Mouse (Mus musculus) embryo, embryonic 11.5 days (tissue): ENCODE measurements around the gene Trdmt1.

Experiments
- DNase-seq: peaks from one replicate; pipeline ENCODE4 v3.0.0-alpha.2; 2012; ENCODE audit warnings: low read depth, low spot score

Trdmt1 gene

DNA sequence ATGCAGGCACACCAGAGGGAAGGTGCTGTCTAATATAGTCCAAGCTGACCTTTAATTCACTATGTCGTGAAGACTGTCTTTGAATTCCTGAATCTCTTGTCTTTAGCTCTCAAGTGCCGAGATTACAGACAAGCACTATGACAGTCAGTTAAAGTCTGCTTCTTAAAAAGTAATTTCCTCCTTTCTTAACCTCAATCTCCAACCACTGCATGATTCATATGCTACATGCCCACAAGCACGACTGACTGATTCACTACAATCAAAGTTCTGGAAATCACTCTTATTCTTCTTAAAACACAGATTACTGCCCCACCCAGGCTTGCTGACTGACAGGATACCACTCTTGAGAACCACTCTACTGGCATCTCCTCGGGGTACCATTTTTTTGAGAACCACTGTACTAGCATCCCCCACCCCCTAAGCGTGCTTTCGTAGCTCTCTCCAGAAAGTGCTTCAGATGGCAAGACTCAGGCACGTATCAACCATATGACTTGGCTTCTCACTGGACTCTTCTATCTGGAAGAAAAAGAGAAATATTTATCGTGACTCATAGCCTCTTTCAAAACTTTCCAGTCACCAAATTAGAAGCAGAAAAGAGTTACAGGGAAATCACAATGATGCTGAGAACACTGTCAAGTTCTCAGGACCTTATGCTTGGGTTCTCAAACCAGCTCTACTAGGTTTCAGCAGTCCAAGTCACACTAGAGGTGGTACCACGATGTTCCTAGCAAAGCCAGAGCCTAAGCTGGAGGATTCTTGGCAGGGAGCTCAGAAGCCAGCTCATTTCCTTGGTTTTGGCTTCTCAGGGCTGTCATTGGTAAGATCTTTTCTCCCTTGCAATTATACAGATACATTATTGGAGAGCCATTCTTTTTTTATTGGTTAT, 12.9 kb upstream of the Trdmt1 start:
- no peak for DNase-seq

GRCm38 (mm10) chr2:13556239-13556638, 11.8 kb upstream of the Trdmt1 start:
- no peak for DNase-seq

DNA sequence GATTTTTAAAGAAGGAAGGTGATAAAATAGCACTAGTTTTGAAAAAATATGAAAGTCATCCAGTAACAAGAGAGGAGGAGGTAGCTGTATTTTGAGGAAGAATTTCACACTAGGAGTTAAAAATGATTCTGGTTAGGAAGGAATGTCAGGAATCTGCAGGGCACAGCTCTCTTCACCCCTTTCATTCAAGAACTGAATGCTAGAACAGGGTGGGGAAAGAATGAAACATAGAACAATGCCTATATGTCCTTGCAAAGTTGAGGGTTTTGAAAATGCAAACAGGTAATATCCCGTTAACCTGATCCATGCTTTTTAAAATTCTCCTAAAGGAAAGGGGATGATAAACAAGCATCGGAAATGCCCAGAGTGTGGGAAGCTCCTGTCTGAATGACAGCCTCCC, 9.5 kb upstream of the Trdmt1 start:
- no peak for DNase-seq

DNA sequence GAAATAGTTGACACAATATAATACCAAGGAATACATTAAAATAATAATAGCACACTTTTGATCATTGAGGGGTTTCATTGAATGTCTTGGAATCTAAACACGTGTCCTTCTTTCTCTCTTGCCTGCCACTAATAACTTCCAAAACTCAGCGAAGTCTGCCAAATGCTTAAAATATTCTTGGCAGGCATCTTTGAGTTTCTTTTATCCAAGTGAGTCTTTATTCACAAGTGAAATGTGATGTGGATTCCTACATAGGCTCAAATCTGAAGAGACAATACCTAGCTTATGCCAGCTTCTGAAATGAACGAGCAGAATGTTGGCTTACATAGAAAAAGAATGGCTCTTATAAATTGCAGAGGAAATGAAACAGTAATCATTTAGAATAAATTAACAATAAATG, 4.3 kb upstream of the Trdmt1 start:
- no peak for DNase-seq

GRCm38 (mm10) chr2:13543519-13544124, 846 bp downstream of the Trdmt1 start:
- no peak for DNase-seq

DNA sequence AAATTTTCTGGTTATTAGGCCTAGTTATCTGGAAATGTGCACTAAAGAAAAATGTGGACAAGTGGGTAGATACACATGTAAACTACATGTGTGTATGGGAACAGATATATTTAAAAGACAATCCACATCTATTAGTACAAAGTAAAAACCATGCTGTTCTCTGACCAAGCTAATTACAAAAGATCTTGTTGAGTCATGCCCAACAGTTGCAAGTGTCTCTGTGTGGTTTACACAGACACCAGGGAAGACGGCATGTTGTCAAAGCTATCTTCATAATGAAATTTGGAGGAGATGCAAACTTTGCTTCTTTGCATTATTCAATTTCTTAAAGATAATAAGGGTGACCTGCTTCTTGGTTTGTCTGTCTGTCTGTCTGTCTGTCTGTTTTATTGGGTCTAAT, 4.6 kb downstream of the Trdmt1 start:
- DNase-seq, result no peak

GRCm38 (mm10) chr2:13538704-13539377, 5.6 kb downstream of the Trdmt1 start:
- no peak for DNase-seq

DNA sequence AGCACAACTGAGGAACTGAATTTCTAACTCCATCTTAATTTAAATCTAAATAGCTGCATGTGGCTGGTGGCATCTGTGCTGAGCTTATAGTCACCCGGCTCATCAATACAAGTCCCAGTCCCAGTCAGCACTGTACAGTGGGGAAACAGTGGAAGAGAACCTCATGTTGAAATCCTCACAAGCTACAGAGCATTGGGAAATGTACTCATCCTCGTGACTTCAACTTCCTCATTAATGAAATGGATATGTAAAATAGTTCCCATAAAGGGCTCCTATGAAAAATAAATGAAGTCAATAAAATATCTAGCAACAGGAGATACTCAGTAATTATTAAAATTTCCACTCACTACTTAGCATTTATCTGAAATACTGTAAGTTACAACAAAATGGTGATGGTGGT, 6.2 kb downstream of the Trdmt1 start:
- no peak for DNase-seq

GRCm38 (mm10) chr2:13537733-13538132, 6.7 kb downstream of the Trdmt1 start:
- no peak for DNase-seq

- DNase-seq, result no peak
Measured at GRCm38 (mm10) chr2:13536747-13537146, 7.7 kb downstream of the Trdmt1 start.

GRCm38 (mm10) chr2:13530639-13531038, 13.8 kb downstream of the Trdmt1 start:
- no peak for DNase-seq

- no peak for DNase-seq
Measured at GRCm38 (mm10) chr2:13529253-13529933, 15.1 kb downstream of the Trdmt1 start.

GRCm38 (mm10) chr2:13527531-13527930, 16.9 kb downstream of the Trdmt1 start:
- DNase-seq, result no peak

GRCm38 (mm10) chr2:13527125-13527524, 17.3 kb downstream of the Trdmt1 start:
- no peak for DNase-seq

GRCm38 (mm10) chr2:13526205-13526604, 18.3 kb downstream of the Trdmt1 start:
- no peak for DNase-seq

DNA sequence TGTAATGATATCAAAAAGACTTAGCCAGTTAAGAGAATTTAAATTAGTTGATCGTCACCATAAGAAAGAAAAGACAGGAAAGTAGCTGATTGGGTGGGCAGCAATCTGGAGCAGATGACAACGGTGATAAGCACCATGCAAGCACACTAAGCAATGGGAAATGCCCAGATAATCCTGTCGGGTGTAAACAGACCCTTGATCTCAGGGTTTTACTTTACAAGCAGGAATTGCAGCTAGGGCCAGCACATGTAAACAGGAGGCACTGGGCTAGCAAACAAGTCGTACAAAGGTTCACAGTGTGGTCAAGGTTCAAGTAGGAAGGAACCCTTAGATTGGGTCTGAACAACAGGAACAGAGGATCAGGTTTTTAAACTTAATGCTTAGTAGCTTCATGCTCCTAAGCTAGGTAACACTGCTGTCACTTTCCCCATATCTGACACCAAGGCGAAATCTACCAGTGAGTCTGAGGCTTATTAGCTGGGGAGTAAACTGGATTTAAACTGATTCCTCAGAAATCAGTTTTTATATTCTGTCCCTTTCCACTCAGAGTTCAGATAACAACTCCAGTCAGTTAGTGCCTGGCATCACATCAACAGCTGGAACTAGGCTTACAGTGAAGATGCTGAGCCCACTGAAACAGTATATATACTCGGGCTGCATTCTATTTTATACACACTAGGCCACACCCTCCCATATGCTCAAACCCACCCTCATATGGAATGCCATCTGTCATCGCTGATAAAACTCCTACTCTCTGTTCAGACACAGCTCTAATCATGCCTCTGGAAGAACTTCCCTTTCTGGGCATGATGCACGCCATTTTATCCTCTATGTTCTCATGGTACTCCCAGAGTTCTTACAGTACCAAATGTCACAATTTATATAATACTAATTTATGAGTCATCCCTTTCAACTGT, 20.7 kb downstream of the Trdmt1 start:
- DNase-seq, result no peak

DNA sequence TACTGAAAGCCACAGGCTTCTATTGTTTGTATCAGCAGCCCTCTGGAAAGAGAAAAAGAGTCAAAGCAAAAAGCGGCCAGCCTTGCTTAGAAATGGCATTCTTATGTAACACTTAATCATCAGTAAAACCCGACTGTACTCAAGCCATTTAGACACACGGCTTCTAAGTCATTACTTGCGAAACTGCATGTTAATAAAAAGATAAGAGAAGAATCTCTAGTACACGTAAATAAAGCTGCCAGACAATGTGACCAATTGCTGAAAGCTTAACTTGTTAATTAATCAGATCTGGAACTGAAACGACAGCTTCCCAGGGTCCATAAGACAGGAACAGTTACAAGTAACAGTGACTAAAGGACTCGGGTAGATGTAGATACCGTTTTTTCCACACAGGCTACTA, 22.4 kb downstream of the Trdmt1 start:
- no peak for DNase-seq

DNA sequence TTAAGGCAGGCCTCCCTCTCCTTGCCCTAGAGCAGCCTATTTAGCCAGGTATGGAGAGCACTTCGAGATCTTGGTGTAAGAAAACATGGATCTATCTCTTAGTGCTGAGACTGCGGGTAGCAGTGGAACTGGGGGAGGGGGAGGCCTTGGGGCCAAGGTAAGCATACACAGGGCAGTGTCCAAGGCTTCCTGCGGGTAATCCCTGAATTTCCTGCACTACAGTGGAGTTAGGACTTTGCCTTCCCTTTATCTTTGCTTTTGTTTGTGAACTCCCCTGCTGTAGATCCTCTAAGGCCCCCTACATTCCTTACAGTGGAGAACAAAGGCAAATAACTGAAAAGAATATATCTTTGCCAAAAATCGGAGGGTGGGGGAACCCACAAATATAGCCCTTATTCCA, 29.5 kb downstream of the Trdmt1 start:
- DNase-seq, result no peak

DNA sequence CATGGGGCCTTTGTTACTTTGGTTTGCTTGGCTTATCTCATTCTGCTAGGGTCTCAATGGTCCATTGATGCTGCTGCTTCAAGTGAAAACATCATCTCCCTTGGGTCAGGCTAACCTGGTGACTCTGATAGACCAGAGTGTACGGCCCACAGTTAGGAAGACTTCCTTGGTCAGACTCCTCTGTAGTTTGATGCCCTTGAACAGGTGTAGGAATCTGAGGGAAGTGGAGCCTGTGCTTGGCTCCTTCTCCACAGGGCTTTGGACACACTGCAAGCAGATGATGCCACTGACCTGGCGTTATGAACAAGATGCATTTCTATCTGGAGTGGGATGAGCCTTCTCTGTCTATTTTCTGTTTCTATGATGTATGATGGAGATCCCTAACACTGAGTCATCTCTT, 41.8 kb downstream of the Trdmt1 start:
- no peak for DNase-seq

- DNase-seq, result no peak
Measured at GRCm38 (mm10) chr2:13501553-13501952, 42.9 kb downstream of the Trdmt1 start.
